Mouse (Mus musculus) spleen, postnatal 36 days (tissue): ENCODE results near the gene Iqcj.

Source experiments
- DNase-seq, 2 experiments: peaks; one replicate each; pipeline ENCODE4 v3.0.0; 2022; ENCODE audit warnings: low spot score in 2 of 2, mixed read lengths in 1 of 2

The Iqcj gene

GRCm38 (mm10) chr3:67954459-67955065 lies 62.5 kb downstream of the Iqcj start:
- DNase-seq = no peak

GRCm38 (mm10) chr3:67959672-67960071 lies 67.7 kb downstream of the Iqcj start:
- DNase-seq = no peak

GRCm38 (mm10) chr3:67960133-67960532 lies 68.1 kb downstream of the Iqcj start:
- DNase-seq = no peak

- DNase-seq = no peak
Observed at GRCm38 (mm10) chr3:67960727-67961126, 68.7 kb downstream of the Iqcj start.

- no peak for DNase-seq
Observed at GRCm38 (mm10) chr3:67961934-67962639, 70.1 kb downstream of the Iqcj start.

GRCm38 (mm10) chr3:67974340-67974998 lies 82.4 kb downstream of the Iqcj start:
- no peak for DNase-seq

- DNase-seq = no peak
Observed at GRCm38 (mm10) chr3:67980006-67980405, 88.0 kb downstream of the Iqcj start.

- peak in 1 of 2 experiments; percentile 1 for DNase-seq
Observed at GRCm38 (mm10) chr3:67983329-67983728, 91.3 kb downstream of the Iqcj start.

- DNase-seq = no peak
Observed at GRCm38 (mm10) chr3:68002415-68002814, 110.4 kb downstream of the Iqcj start.

- no peak for DNase-seq
Observed at GRCm38 (mm10) chr3:68012342-68012741, 120.3 kb downstream of the Iqcj start.

GRCm38 (mm10) chr3:68015786-68016185 lies 123.8 kb downstream of the Iqcj start:
- no peak for DNase-seq

- no peak for DNase-seq
Observed at GRCm38 (mm10) chr3:68019401-68019800, 127.4 kb downstream of the Iqcj start.

GRCm38 (mm10) chr3:68036097-68036496 lies 144.1 kb downstream of the Iqcj start:
- DNase-seq = no peak

GRCm38 (mm10) chr3:68042951-68043350 lies 150.9 kb downstream of the Iqcj start:
- DNase-seq = no peak

- peak in 1 of 2 experiments; percentile 14 for DNase-seq
Observed at GRCm38 (mm10) chr3:68045475-68046416, 153.7 kb downstream of the Iqcj start.

- DNase-seq = peak in 1 of 2 experiments; percentile 8
Observed at GRCm38 (mm10) chr3:68053538-68053937, 161.5 kb downstream of the Iqcj start.

- DNase-seq = no peak
Observed at GRCm38 (mm10) chr3:68055071-68055470, 163.1 kb downstream of the Iqcj start.

- peak; percentile 28 to 49 for DNase-seq
Observed at GRCm38 (mm10) chr3:68056373-68057275, 164.6 kb downstream of the Iqcj start.

GRCm38 (mm10) chr3:68059162-68059800 lies 167.3 kb downstream of the Iqcj start:
- DNase-seq = no peak

- no peak for DNase-seq
Observed at GRCm38 (mm10) chr3:68064731-68065130, 172.7 kb downstream of the Iqcj start, which contains the start of gene Schip1. Gene Schip1 (plus strand): TSS chr3:68064802.
